Mouse (Mus musculus) fat pad, adult 2 months (tissue): ENCODE results near the gene Usp3.

Experiments
- DNase-seq: peaks from one replicate; pipeline ENCODE4 v3.0.0-alpha.2; 2011; ENCODE audit warnings: low read depth, low spot score; ENCODE audit errors: extremely low read depth

Usp3 gene

GRCm38 (mm10) chr9:66604349-66605206 lies 11.6 kb upstream of the Usp3 start:
- DNase-seq, result peak; percentile 61

- peak; percentile 80 for DNase-seq
Measured at GRCm38 (mm10) chr9:66603907-66604306, 11.0 kb upstream of the Usp3 start.

- peak; percentile 87 for DNase-seq
Measured at GRCm38 (mm10) chr9:66601006-66601405, 8.1 kb upstream of the Usp3 start.

- no peak for DNase-seq
Measured at GRCm38 (mm10) chr9:66600551-66600950, 7.6 kb upstream of the Usp3 start.

- DNase-seq, result peak; percentile 63
Measured at GRCm38 (mm10) chr9:66599577-66599976, 6.6 kb upstream of the Usp3 start.

- no peak for DNase-seq
Measured at GRCm38 (mm10) chr9:66598636-66599035, 5.7 kb upstream of the Usp3 start.

GRCm38 (mm10) chr9:66597480-66598215 lies 4.7 kb upstream of the Usp3 start:
- peak; percentile 64 for DNase-seq

- DNase-seq, result no peak
Measured at GRCm38 (mm10) chr9:66597076-66597475, 4.1 kb upstream of the Usp3 start.

GRCm38 (mm10) chr9:66595722-66596675 lies 3.1 kb upstream of the Usp3 start:
- DNase-seq, result peak; percentile 90

- DNase-seq, result no peak
Measured at GRCm38 (mm10) chr9:66594061-66594460, 1.1 kb upstream of the Usp3 start.

GRCm38 (mm10) chr9:66593613-66593969 lies 649 bp upstream of the Usp3 start:
- DNase-seq, result no peak

GRCm38 (mm10) chr9:66591851-66592645 lies 894 bp downstream of the Usp3 start:
- DNase-seq, result no peak

- DNase-seq, result no peak
Measured at GRCm38 (mm10) chr9:66590051-66590450, 2.9 kb downstream of the Usp3 start.

GRCm38 (mm10) chr9:66587016-66587415 lies 5.9 kb downstream of the Usp3 start:
- DNase-seq, result no peak

- no peak for DNase-seq
Measured at GRCm38 (mm10) chr9:66586533-66586932, 6.4 kb downstream of the Usp3 start.

- DNase-seq, result no peak
Measured at GRCm38 (mm10) chr9:66585191-66585590, 7.8 kb downstream of the Usp3 start.

- DNase-seq, result no peak
Measured at GRCm38 (mm10) chr9:66584176-66584575, 8.8 kb downstream of the Usp3 start.

- DNase-seq, result no peak
Measured at GRCm38 (mm10) chr9:66583244-66583643, 9.7 kb downstream of the Usp3 start.

- DNase-seq, result no peak
Measured at GRCm38 (mm10) chr9:66581694-66582093, 11.2 kb downstream of the Usp3 start.

GRCm38 (mm10) chr9:66580722-66581121 lies 12.2 kb downstream of the Usp3 start:
- DNase-seq, result no peak
